Mouse (Mus musculus): ENCODE measurements around the gene Kdelr1.

Gene Kdelr1

GRCm38 (mm10) chr7:45872624-45873023, at the start of gene Kdelr1:
Gene Kdelr1 (plus strand): TSS chr7:45872772.
- peak; percentile 79 for DNase-seq (ENCODE audit: low read depth, low spot score)

- no peak for DNase-seq (ENCODE audit: low read depth, low spot score)
These were observed 48.0 kb upstream of the Kdelr1 start, which contains the start of gene Kcnj14 for GRCm38 (mm10) chr7:45824598-45824997. Gene Kcnj14 (minus strand): TSS chr7:45824782.

- DNase-seq (ENCODE audit: low read depth, low spot score): no peak
These were observed 45.9 kb upstream of the Kdelr1 start for GRCm38 (mm10) chr7:45826631-45827030.

- DNase-seq (ENCODE audit: low read depth, low spot score): peak; percentile 83
These were observed 42.0 kb upstream of the Kdelr1 start, which contains the start of gene Grwd1 for GRCm38 (mm10) chr7:45830427-45831127. Gene Grwd1 (minus strand): TSS chr7:45830944.

GRCm38 (mm10) chr7:45831128-45831525, 41.4 kb upstream of the Kdelr1 start:
- no peak for DNase-seq (ENCODE audit: low read depth, low spot score)

GRCm38 (mm10) chr7:45832428-45832827, 40.1 kb upstream of the Kdelr1 start:
- no peak for DNase-seq (ENCODE audit: low read depth, low spot score)

GRCm38 (mm10) chr7:45833148-45833790, 39.3 kb upstream of the Kdelr1 start:
- DNase-seq (ENCODE audit: low read depth, low spot score): no peak

GRCm38 (mm10) chr7:45833924-45834323, 38.6 kb upstream of the Kdelr1 start:
- no peak for DNase-seq (ENCODE audit: low read depth, low spot score)

GRCm38 (mm10) chr7:45842950-45843744, 29.4 kb upstream of the Kdelr1 start:
- no peak for DNase-seq (ENCODE audit: low read depth, low spot score)

GRCm38 (mm10) chr7:45848447-45849027, 24.0 kb upstream of the Kdelr1 start:
- DNase-seq (ENCODE audit: low read depth, low spot score): no peak

GRCm38 (mm10) chr7:45850661-45851060, 21.9 kb upstream of the Kdelr1 start:
- DNase-seq (ENCODE audit: low read depth, low spot score): no peak

GRCm38 (mm10) chr7:45853089-45853488, 19.5 kb upstream of the Kdelr1 start:
- DNase-seq (ENCODE audit: low read depth, low spot score): no peak

GRCm38 (mm10) chr7:45856950-45857901, 15.3 kb upstream of the Kdelr1 start:
- DNase-seq (ENCODE audit: low read depth, low spot score): no peak

- DNase-seq (ENCODE audit: low read depth, low spot score): no peak
These were observed 13.6 kb upstream of the Kdelr1 start for GRCm38 (mm10) chr7:45859008-45859407.

- DNase-seq (ENCODE audit: low read depth, low spot score): no peak
These were observed 9.8 kb upstream of the Kdelr1 start for GRCm38 (mm10) chr7:45862804-45863203.

GRCm38 (mm10) chr7:45864435-45864834, 8.1 kb upstream of the Kdelr1 start:
- no peak for DNase-seq (ENCODE audit: low read depth, low spot score)

GRCm38 (mm10) chr7:45865925-45866910, 6.4 kb upstream of the Kdelr1 start:
- DNase-seq (ENCODE audit: low read depth, low spot score): peak; percentile 76

- DNase-seq (ENCODE audit: low read depth, low spot score): no peak
These were observed 4.7 kb upstream of the Kdelr1 start for GRCm38 (mm10) chr7:45867871-45868270.

GRCm38 (mm10) chr7:45869107-45869670, 3.4 kb upstream of the Kdelr1 start:
- DNase-seq (ENCODE audit: low read depth, low spot score): no peak
